Mouse (Mus musculus) forebrain, embryonic 10.5 days (tissue): ENCODE measurements around the gene Ghsr. TPM values are rescaled to one million over a fixed set of nuclear protein-coding genes. Genes with fewer than 3 reads are reported as not detected.
"Not testable (repeated sequence)": the region's sequence is repeated elsewhere in the genome, so short reads cannot be mapped to it uniquely, and the experiment has no call there.

ENCODE experiments used
- DNase-seq: peaks from one replicate; pipeline ENCODE4 v3.0.0-alpha.2; 2017; ENCODE audit warnings: low spot score; ENCODE audit errors: extremely low spot score
- H3K27ac ChIP-seq: fragments of 300-500 bp; sonication (generic); 2 replicates; pipeline ENCODE4 v1.5.1; 2016; ENCODE audit warnings: mild to moderate bottlenecking
- H3K27me3 ChIP-seq: fragments of 300-500 bp; sonication (generic); 2 replicates; pipeline ENCODE4 v1.6.1; 2016; ENCODE audit warnings: mild to moderate bottlenecking; ENCODE audit not compliant: poor library complexity, severe bottlenecking
- H3K36me3 ChIP-seq: fragments of 300-500 bp; sonication (generic); replicated peaks from 2 replicates; pipeline ENCODE4 v1.6.1; 2016; ENCODE audit warnings: mild to moderate bottlenecking, moderate library complexity
- H3K4me1 ChIP-seq: fragments of 300-500 bp; sonication (generic); 2 replicates; pipeline ENCODE4 v1.6.1; 2016
- H3K4me3 ChIP-seq: fragments of 300-500 bp; sonication (generic); 2 replicates; pipeline ENCODE4 v1.5.1; 2016; ENCODE audit warnings: mild to moderate bottlenecking, moderate library complexity
- H3K9me3 ChIP-seq: fragments of 300-500 bp; sonication (generic); 2 replicates; pipeline ENCODE4 v1.6.1; 2016; ENCODE audit warnings: mild to moderate bottlenecking, moderate library complexity
- WGBS: fragments of 180-500 bp; shearing (Covaris S2); methylation state at CpG from one replicate; pipeline ENCODE4 v1.1.7; 2016; 5-methylcytosine and 5-hydroxymethylcytosine counted together
- polyA plus RNA-seq: library from polyadenylated mRNA; unstranded; fragments of >200 nt; fragmentation: Nextera tagmentation; extraction: Ambion mirVana; gene quantifications from 2 replicates; pipeline ENCODE4 v1.2.1, GENCODE M21; 2016

Ghsr gene
- polyA plus RNA-seq, 1 experiment from 2014 or later, result not detected

DNA sequence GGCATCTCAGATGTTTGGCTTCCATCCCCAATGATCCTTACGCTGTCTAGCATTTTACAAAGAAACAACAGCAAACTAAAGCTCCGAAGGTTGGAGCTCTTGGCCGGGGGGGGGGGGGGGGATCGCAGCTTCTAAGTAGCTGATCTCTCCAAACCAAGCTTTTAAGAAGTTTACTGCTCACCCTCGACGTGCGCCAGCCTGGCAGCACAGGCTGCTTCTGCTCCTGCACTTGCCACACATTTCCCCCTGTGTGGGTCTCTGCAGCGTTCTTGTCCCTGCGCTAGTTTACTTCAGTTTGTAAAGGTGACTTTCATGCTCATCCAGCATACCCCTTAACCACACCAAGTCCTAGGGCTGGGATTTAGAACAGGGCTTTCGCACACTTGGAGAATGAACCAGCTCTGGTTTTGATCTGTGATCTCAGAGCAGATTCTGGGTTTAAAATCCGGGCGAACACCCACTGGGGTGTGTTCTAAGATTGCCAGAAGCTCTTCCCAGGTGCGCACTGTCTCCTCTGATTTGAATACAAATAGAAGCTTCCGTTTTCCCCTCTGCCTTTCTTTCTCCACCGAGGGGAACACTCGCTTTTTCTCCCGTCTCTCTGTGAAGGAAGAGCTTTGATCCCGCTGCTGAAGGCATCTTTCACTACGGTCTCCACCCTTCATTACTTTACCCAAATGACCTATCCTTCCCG lies 422 bp upstream of the Ghsr start:
- WGBS, result 3% methylated on average over 20 of the region's 20 CpGs
- Histone ChIP-seq H3K9me3 (no peaks in the 10 kb centered on the region), H3K36me3 (no peaks in the 10 kb centered on the region), H3K4me3 (peak overlapping the region; percentile 47), H3K4me1 (peaks cover 17% of the 10 kb centered on the region), H3K27me3 (peaks cover 70% of the 10 kb centered on the region), H3K27ac (no peak overlapping the region)
- no peak for DNase-seq

DNA sequence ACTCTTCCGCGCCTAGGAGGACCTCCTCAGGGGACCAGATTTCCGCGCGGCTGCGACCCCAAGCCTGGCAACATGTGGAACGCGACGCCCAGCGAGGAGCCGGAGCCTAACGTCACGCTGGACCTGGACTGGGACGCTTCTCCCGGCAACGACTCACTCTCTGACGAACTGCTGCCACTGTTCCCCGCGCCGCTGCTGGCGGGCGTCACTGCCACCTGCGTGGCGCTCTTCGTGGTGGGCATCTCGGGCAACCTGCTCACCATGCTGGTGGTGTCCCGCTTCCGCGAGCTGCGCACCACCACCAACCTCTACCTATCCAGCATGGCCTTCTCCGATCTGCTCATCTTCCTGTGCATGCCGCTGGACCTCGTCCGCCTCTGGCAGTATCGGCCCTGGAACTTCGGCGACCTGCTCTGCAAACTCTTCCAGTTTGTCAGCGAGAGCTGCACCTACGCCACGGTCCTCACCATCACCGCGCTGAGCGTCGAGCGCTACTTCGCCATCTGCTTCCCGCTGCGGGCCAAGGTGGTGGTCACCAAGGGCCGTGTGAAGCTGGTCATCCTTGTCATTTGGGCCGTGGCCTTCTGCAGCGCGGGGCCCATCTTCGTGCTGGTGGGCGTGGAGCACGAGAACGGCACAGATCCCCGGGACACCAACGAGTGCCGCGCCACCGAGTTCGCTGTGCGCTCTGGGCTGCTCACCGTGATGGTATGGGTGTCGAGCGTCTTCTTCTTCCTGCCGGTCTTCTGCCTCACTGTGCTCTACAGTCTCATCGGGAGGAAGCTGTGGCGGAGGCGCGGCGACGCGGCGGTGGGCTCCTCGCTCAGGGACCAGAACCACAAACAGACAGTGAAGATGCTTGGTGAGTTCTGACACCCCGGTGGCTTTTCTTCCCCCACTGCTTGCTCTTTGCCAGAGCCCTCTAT lies 837 bp downstream of the Ghsr start:
- Histone ChIP-seq H3K27me3 (peaks cover 70% of the 10 kb centered on the region), H3K4me1 (peaks cover 17% of the 10 kb centered on the region), H3K4me3 (peak overlapping the region; percentile 47), H3K9me3 (no peaks in the 10 kb centered on the region), H3K36me3 (no peaks in the 10 kb centered on the region), H3K27ac (no peak overlapping the region)
- no peak for DNase-seq
- WGBS, result under 1% methylated on average over 77 of the region's 77 CpGs

DNA sequence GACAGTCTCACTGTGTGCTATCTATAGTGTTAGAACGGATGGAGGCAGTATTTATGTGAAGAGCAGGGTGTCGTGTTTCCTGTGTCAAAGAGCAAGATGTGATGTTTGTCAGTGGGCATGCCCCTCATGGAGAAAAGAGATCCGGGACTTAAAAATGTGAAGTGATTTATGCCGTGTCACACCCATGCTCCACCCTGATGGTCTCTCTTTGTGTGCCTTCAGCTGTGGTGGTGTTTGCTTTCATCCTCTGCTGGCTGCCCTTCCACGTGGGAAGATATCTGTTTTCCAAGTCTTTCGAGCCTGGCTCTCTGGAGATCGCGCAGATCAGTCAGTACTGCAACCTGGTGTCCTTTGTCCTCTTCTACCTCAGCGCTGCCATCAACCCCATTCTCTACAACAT lies 3.2 kb downstream of the Ghsr start:
- no peaks in the 10 kb centered on the region for H3K9me3 ChIP-seq
- peaks cover 58% of the 10 kb centered on the region for H3K27me3 ChIP-seq
- H3K27ac ChIP-seq, result no peak overlapping the region
- DNase-seq, result no peak
- peaks cover 17% of the 10 kb centered on the region for H3K4me1 ChIP-seq
- H3K36me3 ChIP-seq, result no peaks in the 10 kb centered on the region
- 70% methylated on average over 9 of the region's 9 CpGs for WGBS
- H3K4me3 ChIP-seq, result no peak overlapping the region

DNA sequence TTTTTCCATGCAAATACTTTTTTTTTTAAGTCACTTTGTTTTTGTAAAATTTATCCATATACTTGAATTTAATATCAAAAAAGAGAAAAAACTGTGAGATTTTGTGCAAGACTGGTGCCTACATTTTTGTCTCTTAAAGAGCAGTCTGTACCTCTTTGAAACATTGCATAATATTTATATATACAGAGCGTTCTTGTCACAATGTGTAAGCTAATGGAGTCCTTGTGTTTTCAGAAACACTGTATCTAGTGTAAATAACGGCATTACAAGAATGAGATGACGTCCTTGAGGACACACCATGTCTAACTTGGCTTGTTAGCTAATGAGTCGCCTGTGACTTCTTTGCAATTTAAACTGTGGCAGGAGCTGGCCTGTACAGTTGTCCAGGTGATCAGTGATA lies 6.8 kb downstream of the Ghsr start:
- no peaks in the 10 kb centered on the region for H3K9me3 ChIP-seq
- 81% methylated on average over 4 of the region's 4 CpGs for WGBS

DNA sequence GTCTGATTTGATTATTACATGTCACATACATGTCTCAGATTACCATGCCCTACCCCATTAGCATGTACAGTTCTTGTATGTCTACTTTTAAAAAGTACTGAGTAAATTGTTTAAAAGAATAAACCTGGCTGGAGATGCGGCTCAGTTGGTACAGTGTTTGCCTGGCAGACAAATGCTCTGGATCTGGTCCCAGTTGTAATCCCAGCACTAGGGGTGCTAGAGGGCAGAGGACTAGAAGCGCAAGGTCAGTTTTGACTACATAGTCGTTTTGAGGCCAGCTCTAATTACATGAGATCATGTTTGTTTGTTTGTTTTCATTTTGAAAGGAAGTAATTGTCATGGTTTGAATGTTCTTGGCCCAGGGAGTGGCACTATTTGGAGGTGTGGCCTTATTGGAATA lies 13.7 kb downstream of the Ghsr start:
- 78% methylated on average over 3 of the region's 3 CpGs for WGBS
- no peaks in the 10 kb centered on the region for H3K27me3 ChIP-seq
- no peak for DNase-seq
- H3K4me3 ChIP-seq, result no peak overlapping the region
- no peak overlapping the region for H3K27ac ChIP-seq
- H3K4me1 ChIP-seq, result no peaks in the 10 kb centered on the region
- no peaks in the 10 kb centered on the region for H3K9me3 ChIP-seq
- H3K36me3 ChIP-seq, result no peaks in the 10 kb centered on the region

More for the DNA sequence above, 6.8 kb downstream of the Ghsr start:
- Histone ChIP-seq H3K36me3 (no peaks in the 10 kb centered on the region), H3K4me3 (no peak overlapping the region), H3K27ac (no peak overlapping the region), H3K27me3 (peaks cover 23% of the 10 kb centered on the region), H3K4me1 (no peaks in the 10 kb centered on the region)
- DNase-seq, result no peak

DNA sequence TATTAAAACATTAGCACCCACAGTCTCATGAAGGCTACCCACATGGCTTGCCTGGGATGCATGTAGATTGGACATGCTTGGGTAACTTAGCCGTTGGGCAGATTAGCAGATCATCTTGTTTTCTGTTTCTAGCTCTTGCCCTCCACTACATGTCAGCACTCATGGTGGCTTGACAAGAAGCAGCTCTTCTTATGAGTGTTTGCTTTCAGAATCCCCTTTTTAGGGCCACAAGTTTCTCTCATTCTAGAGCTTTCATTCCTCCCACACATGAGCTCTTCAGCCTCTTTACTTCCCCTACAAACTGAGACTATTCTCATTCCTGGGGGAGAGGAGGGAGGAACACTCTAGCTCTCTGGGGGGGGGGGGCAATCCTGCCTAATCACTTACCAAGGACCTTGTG lies 18.8 kb downstream of the Ghsr start:
- H3K27ac ChIP-seq, result no peak overlapping the region
- H3K4me1 ChIP-seq, result no peaks in the 10 kb centered on the region
- H3K4me3 ChIP-seq, result no peak overlapping the region
- 88% methylated on average over 1 of the region's 1 CpGs for WGBS
- H3K9me3 ChIP-seq, result no peaks in the 10 kb centered on the region
- no peaks in the 10 kb centered on the region for H3K36me3 ChIP-seq
- DNase-seq, result no peak
- H3K27me3 ChIP-seq, result no peaks in the 10 kb centered on the region

DNA sequence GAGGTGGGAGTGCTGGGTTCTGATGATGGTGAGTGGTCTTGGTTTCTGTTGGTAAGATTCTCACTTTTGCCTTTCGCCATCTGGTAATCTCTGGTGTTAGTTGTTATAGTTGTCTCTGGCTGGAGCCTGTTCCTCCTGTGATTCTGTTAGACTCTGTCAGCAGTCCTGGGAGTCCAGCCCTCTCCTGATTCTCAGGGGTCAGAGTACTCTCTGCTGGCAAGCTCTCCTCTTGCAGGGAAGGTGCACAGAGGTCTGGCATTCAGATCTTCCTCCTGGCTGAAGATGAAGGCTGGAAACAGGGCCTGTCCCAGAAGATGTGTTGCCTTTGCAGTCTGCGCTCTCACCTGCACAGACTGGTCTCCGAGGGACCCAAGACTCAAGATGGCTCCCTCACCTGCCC lies 29.8 kb downstream of the Ghsr start:
- H3K4me3 ChIP-seq, H3K9me3 ChIP-seq, DNase-seq, H3K27ac ChIP-seq, H3K27me3 ChIP-seq, H3K4me1 ChIP-seq, H3K36me3 ChIP-seq: not testable (repeated sequence)
- 96% methylated on average over 3 of the region's 3 CpGs for whole genome bisulfite sequencing

DNA sequence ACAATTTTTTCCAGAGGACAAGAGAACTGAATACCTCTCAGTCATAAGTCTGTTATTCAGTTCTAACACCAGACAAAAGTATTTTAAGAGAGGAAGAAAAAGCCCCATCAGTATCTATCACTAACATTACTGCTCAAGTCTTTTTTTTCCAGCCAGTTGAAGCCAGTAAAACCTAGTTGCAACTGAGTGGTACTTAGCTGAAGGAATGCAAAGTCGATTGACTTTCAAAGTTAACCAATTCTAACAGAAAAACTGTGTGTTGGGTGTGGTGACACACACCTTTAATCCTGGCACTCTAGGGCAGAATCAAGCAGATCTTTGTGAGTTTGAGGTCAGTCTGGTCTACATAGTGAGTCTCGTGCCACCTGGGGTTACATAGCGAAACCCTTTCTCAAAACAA lies 35.3 kb downstream of the Ghsr start:
- no peak overlapping the region for H3K27ac ChIP-seq
- H3K4me1 ChIP-seq, result no peaks in the 10 kb centered on the region
- no peaks in the 10 kb centered on the region for H3K36me3 ChIP-seq
- 88% methylated on average over 3 of the region's 3 CpGs for WGBS
- H3K9me3 ChIP-seq, result no peaks in the 10 kb centered on the region
- no peaks in the 10 kb centered on the region for H3K27me3 ChIP-seq
- DNase-seq, result no peak
- no peak overlapping the region for H3K4me3 ChIP-seq

DNA sequence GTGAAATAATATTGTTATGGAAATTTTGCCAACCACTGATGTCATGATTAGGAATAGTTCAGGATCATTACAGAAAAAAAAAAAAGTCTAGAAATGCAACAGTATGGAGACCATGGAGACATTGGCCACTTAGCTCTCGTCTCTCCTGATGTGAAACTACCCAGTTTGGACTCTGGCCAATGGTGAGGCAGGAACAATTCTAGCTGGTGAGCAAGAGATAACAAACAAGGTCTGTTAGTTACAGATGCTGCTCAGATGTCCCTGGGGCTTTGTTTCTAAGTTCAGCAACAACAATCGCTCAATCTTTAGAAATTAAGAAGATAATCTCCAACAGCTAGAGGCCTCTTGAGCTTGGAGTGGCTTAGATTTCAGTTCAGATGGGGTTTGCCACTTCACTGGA lies 37.4 kb downstream of the Ghsr start:
- WGBS, result 80% methylated on average over 2 of the region's 2 CpGs
- H3K4me1 ChIP-seq, result no peaks in the 10 kb centered on the region
- H3K27me3 ChIP-seq, result no peaks in the 10 kb centered on the region
- DNase-seq, result no peak
- no peaks in the 10 kb centered on the region for H3K9me3 ChIP-seq
- H3K27ac ChIP-seq, result no peak overlapping the region
- H3K4me3 ChIP-seq, result no peak overlapping the region
- H3K36me3 ChIP-seq, result no peaks in the 10 kb centered on the region

DNA sequence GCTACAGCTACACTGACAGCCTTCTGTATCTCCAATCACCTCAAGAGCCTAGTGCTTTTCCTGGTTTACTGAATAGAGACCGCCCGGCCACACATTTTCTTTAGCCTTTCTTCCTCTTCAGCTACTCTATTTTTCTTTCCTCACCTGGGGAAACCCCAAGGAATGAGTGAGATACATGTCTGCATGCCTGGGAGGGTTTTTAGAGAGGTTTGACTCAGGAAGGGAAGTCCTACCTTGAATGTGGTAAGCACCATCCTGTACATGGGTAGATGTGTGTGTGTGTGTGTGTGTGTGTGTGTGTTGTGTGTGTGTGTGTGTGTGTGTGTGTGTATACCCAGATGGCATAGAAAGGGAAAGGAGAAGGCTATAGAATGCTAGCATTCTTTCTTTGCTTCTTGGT lies 40.1 kb downstream of the Ghsr start:
- H3K27me3 ChIP-seq, result no peaks in the 10 kb centered on the region
- no peak overlapping the region for H3K4me3 ChIP-seq
- no peak for DNase-seq
- H3K36me3 ChIP-seq, result no peaks in the 10 kb centered on the region; the same call in 1 of the 2 replicates
- no peaks in the 10 kb centered on the region for H3K9me3 ChIP-seq
- no peaks in the 10 kb centered on the region for H3K4me1 ChIP-seq
- H3K27ac ChIP-seq, result no peak overlapping the region
- 96% methylated on average over 2 of the region's 2 CpGs for WGBS

DNA sequence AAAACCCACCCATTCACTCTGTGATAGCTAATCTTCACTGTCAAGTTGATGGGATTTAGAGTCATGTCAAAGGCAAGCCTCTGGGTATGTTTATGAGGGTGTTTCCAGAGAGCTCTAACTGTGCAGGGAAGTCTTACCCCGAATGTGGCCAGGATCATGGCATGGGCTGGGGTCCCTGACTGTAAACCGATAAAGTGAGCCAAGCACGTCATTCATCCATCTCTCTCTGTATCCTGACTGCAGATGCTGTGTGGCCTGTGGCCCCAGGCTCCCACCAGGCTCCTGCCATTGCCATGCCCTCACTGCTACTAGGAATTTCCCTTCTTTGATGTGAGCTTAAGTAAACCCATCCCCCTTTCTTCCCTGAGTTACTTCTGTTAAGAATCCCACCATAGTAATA lies 42.4 kb downstream of the Ghsr start:
- 80% methylated on average over 3 of the region's 3 CpGs for WGBS
- no peaks in the 10 kb centered on the region for H3K9me3 ChIP-seq
- H3K36me3 ChIP-seq, result peaks cover 8% of the 10 kb centered on the region; the same call in 1 of the 2 replicates
- H3K4me1 ChIP-seq, result no peaks in the 10 kb centered on the region
- H3K4me3 ChIP-seq, result no peak overlapping the region
- no peak for DNase-seq
- no peaks in the 10 kb centered on the region for H3K27me3 ChIP-seq
- no peak overlapping the region for H3K27ac ChIP-seq

DNA sequence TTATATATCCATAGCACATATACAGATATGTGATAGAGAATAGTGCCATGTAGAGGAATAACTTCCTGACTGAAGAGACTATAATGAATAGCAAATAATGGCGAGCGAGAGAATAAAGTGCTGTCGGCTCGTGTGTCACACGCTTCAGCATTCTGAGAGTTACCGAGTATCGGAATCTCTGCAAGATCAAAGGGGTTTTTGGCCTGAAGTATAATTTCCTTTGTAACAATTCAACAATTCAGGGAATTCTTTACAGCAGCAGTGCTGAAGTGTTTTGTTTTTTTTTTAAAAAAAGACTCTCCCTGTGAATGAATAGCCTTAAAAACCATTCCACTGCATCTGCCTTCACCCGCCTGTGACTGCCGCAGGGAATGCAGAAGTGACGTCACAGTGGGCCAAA lies 45.6 kb downstream of the Ghsr start:
- Histone ChIP-seq H3K27me3 (no peaks in the 10 kb centered on the region), H3K27ac (no peak overlapping the region), H3K36me3 (peaks cover 21% of the 10 kb centered on the region), H3K4me1 (peaks cover 6% of the 10 kb centered on the region), H3K4me3 (no peak overlapping the region), H3K9me3 (no peaks in the 10 kb centered on the region)
- WGBS, result 91% methylated on average over 10 of the region's 10 CpGs
- DNase-seq, result no peak

DNA sequence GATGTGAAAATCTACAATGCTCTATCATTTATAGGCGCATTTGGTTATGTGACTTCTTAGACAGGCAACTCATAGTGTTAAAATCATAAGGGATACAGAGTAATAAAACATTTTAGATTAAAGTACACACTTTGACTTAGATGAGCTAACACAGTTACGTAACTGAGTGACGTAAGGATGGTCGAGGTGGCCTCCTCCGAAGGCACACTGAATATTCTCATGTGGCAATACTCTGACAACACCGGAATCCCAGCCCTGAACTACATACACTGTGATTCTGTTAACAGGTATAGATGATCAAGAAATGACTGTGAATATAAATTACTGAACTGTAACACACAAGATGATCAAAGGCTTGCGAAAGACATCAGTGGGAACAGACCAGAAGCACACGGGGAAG lies 47.5 kb downstream of the Ghsr start:
- H3K4me1 ChIP-seq, result peaks cover 10% of the 10 kb centered on the region
- no peak overlapping the region for H3K27ac ChIP-seq
- H3K36me3 ChIP-seq, result peaks cover 28% of the 10 kb centered on the region
- 95% methylated on average over 8 of the region's 8 CpGs for WGBS
- no peaks in the 10 kb centered on the region for H3K9me3 ChIP-seq
- H3K27me3 ChIP-seq, result no peaks in the 10 kb centered on the region
- no peak for DNase-seq
- H3K4me3 ChIP-seq, result no peak overlapping the region
